Mouse (Mus musculus): ENCODE results near the gene Fam72a. TPM values are rescaled to one million over a fixed set of nuclear protein-coding genes. Genes with fewer than 3 reads are reported as not detected.

Fam72a gene
- polyA plus RNA-seq, 1 experiment from 2014 or later, result 1.5 TPM

GRCm38 (mm10) chr1:131511131-131511530, 16.6 kb upstream of the Fam72a start:
- Histone ChIP-seq H3K4me1 (replicated peaks; ENCODE audit: control insufficient read depth, insufficient read depth) (no peaks in the 10 kb centered on the region), H3K9me3 (ENCODE audit: control insufficient read depth, low read length) (no peaks in the 10 kb centered on the region), H3K36me3 (ENCODE audit: control insufficient read depth, insufficient read depth, low read length) (no peaks in the 10 kb centered on the region), H3K27ac (replicated peaks) (0 out of 2 replicates have a peak overlapping the region, but pooled peaks have one; percentile 13), H3K4me3 (ENCODE audit: low read depth, low read length) (no peak overlapping the region), H3K27me3 (ENCODE audit: control insufficient read depth, insufficient read depth, low read length) (no peaks in the 10 kb centered on the region), H3K4me2 (replicated peaks; ENCODE audit: low read depth) (no peak overlapping the region), H3K9ac (ENCODE audit: low read length) (no peak overlapping the region)
- TF ChIP-seq CTCF (IDR thresholded peaks at IDR 0.05; ENCODE audit: low read depth), result no peak
- TF ChIP-seq EP300 (optimal IDR thresholded peaks at IDR 0.05), result no peak
- ATAC-seq (ENCODE audit: low FRiP score, low TSS enrichment) (no peak), DNase-seq (ENCODE audit: low spot score) (no peak)

- H3K4me2 ChIP-seq (replicated peaks; ENCODE audit: low read depth), result no peak overlapping the region
- H3K4me3 ChIP-seq (ENCODE audit: low read depth, low read length), result no peak overlapping the region
- no peaks in the 10 kb centered on the region for H3K9me3 ChIP-seq (ENCODE audit: control insufficient read depth, low read length)
- H3K9ac ChIP-seq (ENCODE audit: low read length), result no peak overlapping the region
- DNase-seq (ENCODE audit: low spot score) (no peak), ATAC-seq (ENCODE audit: low FRiP score, low TSS enrichment) (no peak)
- TF ChIP-seq EP300 (optimal IDR thresholded peaks at IDR 0.05) (peak; percentile 51), CTCF (IDR thresholded peaks at IDR 0.05; ENCODE audit: low read depth) (no peak)
- H3K4me1 ChIP-seq (replicated peaks; ENCODE audit: control insufficient read depth, insufficient read depth), result no peaks in the 10 kb centered on the region
- H3K27me3 ChIP-seq (ENCODE audit: control insufficient read depth, insufficient read depth, low read length), result no peaks in the 10 kb centered on the region
- WGBS, result 45% methylated on average over 3 of the region's 3 CpGs
- H3K27ac ChIP-seq (replicated peaks), result peak overlapping the region; percentile 70
- no peaks in the 10 kb centered on the region for H3K36me3 ChIP-seq (ENCODE audit: control insufficient read depth, insufficient read depth, low read length)
Observed at GRCm38 (mm10) chr1:131511661-131512500, 15.8 kb upstream of the Fam72a start.

GRCm38 (mm10) chr1:131513136-131513535, 14.6 kb upstream of the Fam72a start:
- Histone ChIP-seq H3K4me1 (replicated peaks; ENCODE audit: control insufficient read depth, insufficient read depth) (no peaks in the 10 kb centered on the region), H3K9me3 (ENCODE audit: control insufficient read depth, low read length) (no peaks in the 10 kb centered on the region), H3K9ac (ENCODE audit: low read length) (no peak overlapping the region), H3K27ac (replicated peaks) (no peak overlapping the region), H3K4me3 (ENCODE audit: low read depth, low read length) (no peak overlapping the region), H3K4me2 (replicated peaks; ENCODE audit: low read depth) (no peak overlapping the region), H3K27me3 (ENCODE audit: control insufficient read depth, insufficient read depth, low read length) (no peaks in the 10 kb centered on the region), H3K36me3 (ENCODE audit: control insufficient read depth, insufficient read depth, low read length) (no peaks in the 10 kb centered on the region)
- TF ChIP-seq CTCF (IDR thresholded peaks at IDR 0.05; ENCODE audit: low read depth) (no peak), EP300 (optimal IDR thresholded peaks at IDR 0.05) (no peak)
- WGBS, result 83% methylated on average over 2 of the region's 2 CpGs
- ATAC-seq (ENCODE audit: low FRiP score, low TSS enrichment) (no peak), DNase-seq (ENCODE audit: low spot score) (no peak)

- Histone ChIP-seq H3K9me3 (ENCODE audit: control insufficient read depth, low read length) (no peaks in the 10 kb centered on the region), H3K36me3 (ENCODE audit: control insufficient read depth, insufficient read depth, low read length) (no peaks in the 10 kb centered on the region), H3K4me2 (replicated peaks; ENCODE audit: low read depth) (no peak overlapping the region), H3K4me1 (replicated peaks; ENCODE audit: control insufficient read depth, insufficient read depth) (no peaks in the 10 kb centered on the region), H3K27me3 (ENCODE audit: control insufficient read depth, insufficient read depth, low read length) (no peaks in the 10 kb centered on the region), H3K27ac (replicated peaks) (no peak overlapping the region), H3K4me3 (ENCODE audit: low read depth, low read length) (no peak overlapping the region), H3K9ac (ENCODE audit: low read length) (no peak overlapping the region)
- no peak for TF ChIP-seq EP300 (optimal IDR thresholded peaks at IDR 0.05)
- no peak for TF ChIP-seq CTCF (IDR thresholded peaks at IDR 0.05; ENCODE audit: low read depth)
- no CpG with 5 or more reads among the region's 1 CpGs for WGBS
- ATAC-seq (ENCODE audit: low FRiP score, low TSS enrichment) (no peak), DNase-seq (ENCODE audit: low spot score) (no peak)
Observed at GRCm38 (mm10) chr1:131514197-131514596, 13.5 kb upstream of the Fam72a start.

- TF ChIP-seq CTCF (IDR thresholded peaks at IDR 0.05; ENCODE audit: low read depth) (no peak), EP300 (optimal IDR thresholded peaks at IDR 0.05) (no peak)
- Histone ChIP-seq H3K36me3 (ENCODE audit: control insufficient read depth, insufficient read depth, low read length) (no peaks in the 10 kb centered on the region), H3K4me1 (replicated peaks; ENCODE audit: control insufficient read depth, insufficient read depth) (no peaks in the 10 kb centered on the region), H3K4me2 (replicated peaks; ENCODE audit: low read depth) (no peak overlapping the region), H3K4me3 (ENCODE audit: low read depth, low read length) (no peak overlapping the region), H3K9me3 (ENCODE audit: control insufficient read depth, low read length) (no peaks in the 10 kb centered on the region), H3K9ac (ENCODE audit: low read length) (no peak overlapping the region), H3K27ac (replicated peaks) (no peak overlapping the region), H3K27me3 (ENCODE audit: control insufficient read depth, insufficient read depth, low read length) (no peaks in the 10 kb centered on the region)
- 82% methylated on average over 3 of the region's 3 CpGs for whole genome bisulfite sequencing
- DNase-seq (ENCODE audit: low spot score), result no peak
- no peak for ATAC-seq (ENCODE audit: low FRiP score, low TSS enrichment)
Observed at GRCm38 (mm10) chr1:131516588-131516987, 11.1 kb upstream of the Fam72a start.

- Histone ChIP-seq H3K27ac (replicated peaks) (no peak overlapping the region), H3K4me3 (ENCODE audit: low read depth, low read length) (0 out of 2 replicates have a peak overlapping the region, but pooled peaks have one; percentile 78), H3K9me3 (ENCODE audit: control insufficient read depth, low read length) (no peaks in the 10 kb centered on the region), H3K4me1 (replicated peaks; ENCODE audit: control insufficient read depth, insufficient read depth) (peaks cover 2% of the 10 kb centered on the region; the same call in 1 of the 2 replicates), H3K4me2 (replicated peaks; ENCODE audit: low read depth) (peak overlapping the region; percentile 98), H3K36me3 (ENCODE audit: control insufficient read depth, insufficient read depth, low read length) (no peaks in the 10 kb centered on the region), H3K9ac (ENCODE audit: low read length) (no peak overlapping the region), H3K27me3 (ENCODE audit: control insufficient read depth, insufficient read depth, low read length) (no peaks in the 10 kb centered on the region)
- DNase-seq (ENCODE audit: low spot score), result no peak
- 56% methylated on average over 3 of the region's 3 CpGs for WGBS
- TF ChIP-seq CTCF (IDR thresholded peaks at IDR 0.05; ENCODE audit: low read depth) (no peak), EP300 (optimal IDR thresholded peaks at IDR 0.05) (no peak)
- ATAC-seq (ENCODE audit: low FRiP score, low TSS enrichment), result no peak
Observed at GRCm38 (mm10) chr1:131523794-131524193, 3.9 kb upstream of the Fam72a start.

Measured in stomach, postnatal 0 days (tissue).